Comparison of ENCODE assay signal across 8 mouse cellular contexts in the genomic region with DNA sequence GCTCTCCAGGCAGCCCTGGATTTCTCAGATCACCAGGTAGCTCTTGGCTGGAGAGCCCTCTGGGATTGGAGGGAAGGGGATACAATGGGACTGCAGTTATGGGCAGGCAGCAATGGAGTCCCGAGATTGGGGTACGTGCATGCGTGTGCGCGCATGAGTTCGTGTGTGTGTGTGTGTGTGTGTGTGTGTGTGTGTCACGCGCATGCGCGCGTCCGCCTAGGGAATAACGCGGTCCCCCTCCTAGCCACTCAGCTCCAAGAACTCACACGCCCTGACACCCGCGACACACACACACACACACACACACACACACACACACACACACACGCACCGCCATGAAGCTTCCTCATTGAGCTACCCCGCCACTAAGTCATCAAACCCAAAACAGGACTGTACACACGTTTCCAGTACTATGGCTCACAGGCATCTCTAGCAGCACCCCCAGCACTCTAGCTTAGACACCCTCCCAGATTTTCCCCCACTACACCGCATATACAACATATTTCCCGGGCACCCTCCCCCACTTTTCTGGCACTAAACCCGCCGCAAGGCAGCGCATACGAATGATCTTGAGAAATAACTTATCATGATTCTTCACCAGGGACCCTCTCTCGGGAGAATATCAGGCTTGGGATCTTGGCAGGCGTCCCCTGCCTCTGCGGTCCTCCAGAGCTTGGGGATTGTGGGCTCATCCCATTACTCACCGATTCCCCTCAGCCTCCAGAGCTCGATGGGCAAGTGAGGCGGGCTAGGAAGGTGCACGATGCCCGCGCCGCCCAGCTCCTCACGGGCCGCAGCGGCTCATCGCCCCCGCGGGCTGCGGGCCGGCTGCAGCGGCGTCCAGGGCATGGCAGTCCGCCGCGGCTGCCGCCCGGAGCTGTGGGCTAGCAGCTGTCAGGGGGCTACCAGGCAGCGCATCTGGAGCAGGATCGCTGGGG. TPM values are rescaled to one million over a fixed set of nuclear protein-coding genes. Genes with fewer than 3 reads are reported as not detected.
DNase-seq lines count a peak whose midpoint lies in the region; ATAC-seq and TF ChIP-seq lines count a peak whose summit lies in the region.

No protein-coding gene starts in this region.

- H3K27me3 ChIP-seq in embryonic facial prominence, embryonic 14.5 days (replicated peaks; ENCODE audit: control insufficient read depth, insufficient read depth, low read length) = peaks cover 19% of the 10 kb centered on the region
- peaks cover 43% of the 10 kb centered on the region for H3K27me3 ChIP-seq in heart, postnatal 0 days (ENCODE audit: control insufficient read depth, insufficient read depth, low read length)
- H3K27me3 ChIP-seq in midbrain, embryonic 14.5 days (ENCODE audit: control insufficient read depth, insufficient read depth, low read length) = no peaks in the 10 kb centered on the region

- no peak for TF ChIP-seq EP300 in heart, postnatal 0 days (IDR thresholded peaks at IDR 0.05; ENCODE audit: low read depth)

- peak; percentile 66 for ATAC-seq in embryonic facial prominence, embryonic 14.5 days (ENCODE audit: low read depth)
- 0 out of 2 replicates have a peak, but pooled peaks have one; percentile 33 for ATAC-seq in heart, postnatal 0 days (ENCODE audit: insufficient read depth, low read depth)
- ATAC-seq in midbrain, embryonic 14.5 days (ENCODE audit: low FRiP score, low TSS enrichment) = peak; percentile 85

- H3K27ac ChIP-seq in ES-E14 (ENCODE audit: insufficient read depth, low read depth, low read length, poor library complexity, severe bottlenecking) = no peak overlapping the region
- H3K27ac ChIP-seq in embryonic facial prominence, embryonic 14.5 days (replicated peaks; ENCODE audit: low read depth, low read length) = peak overlapping the region; percentile 75
- H3K27ac ChIP-seq in heart, postnatal 0 days (ENCODE audit: low read depth) = no peak overlapping the region
- H3K27ac ChIP-seq in midbrain, embryonic 14.5 days (replicated peaks; ENCODE audit: low read depth, low read length) = peak overlapping the region; percentile 88

- TF ChIP-seq CTCF in heart, postnatal 0 days (IDR thresholded peaks at IDR 0.05; ENCODE audit: low read depth) = no peak

- no peaks in the 10 kb centered on the region for H3K9me3 ChIP-seq in ES-E14 (ENCODE audit: control insufficient read depth, insufficient read depth, low read depth, low read length)
- no peaks in the 10 kb centered on the region for H3K9me3 ChIP-seq in embryonic facial prominence, embryonic 14.5 days (ENCODE audit: control insufficient read depth, low read length)
- no peaks in the 10 kb centered on the region for H3K9me3 ChIP-seq in heart, postnatal 0 days (replicated peaks; ENCODE audit: control insufficient read depth, low read length)
- no peaks in the 10 kb centered on the region for H3K9me3 ChIP-seq in midbrain, embryonic 14.5 days (ENCODE audit: control insufficient read depth, low read length)

- H3K4me2 ChIP-seq in embryonic facial prominence, embryonic 14.5 days (ENCODE audit: low read depth, low read length) = peak overlapping the region; percentile 99
- peak overlapping the region; percentile 91 for H3K4me2 ChIP-seq in heart, postnatal 0 days (ENCODE audit: low read depth, low read length)
- H3K4me2 ChIP-seq in midbrain, embryonic 14.5 days (ENCODE audit: low read length) = peak overlapping the region; percentile 96

- H3K36me3 ChIP-seq in ES-E14 (ENCODE audit: control insufficient read depth, insufficient read depth, low read length, poor library complexity, severe bottlenecking) = no peaks in the 10 kb centered on the region
- no peaks in the 10 kb centered on the region for H3K36me3 ChIP-seq in embryonic facial prominence, embryonic 14.5 days (ENCODE audit: control insufficient read depth, insufficient read depth, low read length)
- no peaks in the 10 kb centered on the region for H3K36me3 ChIP-seq in heart, postnatal 0 days (replicated peaks; ENCODE audit: control insufficient read depth, insufficient read depth, low read length)
- H3K36me3 ChIP-seq in midbrain, embryonic 14.5 days (ENCODE audit: control insufficient read depth, insufficient read depth, low read length) = no peaks in the 10 kb centered on the region

- peak overlapping the region; percentile 65 to 73 for H3K4me3 ChIP-seq in ES-E14 (ENCODE audit: insufficient read depth in 1 of 2, low read depth in 1 of 2, low read length in 2 of 2, poor library complexity in 1 of 2, severe bottlenecking in 1 of 2)
- H3K4me3 ChIP-seq in embryonic facial prominence, embryonic 14.5 days (ENCODE audit: low read depth, low read length) = peak overlapping the region; percentile 65
- H3K4me3 ChIP-seq in heart, postnatal 0 days (ENCODE audit: low read depth, low read length) = peak overlapping the region; percentile 52
- peak overlapping the region; percentile 80 for H3K4me3 ChIP-seq in midbrain, embryonic 14.5 days (replicated peaks; ENCODE audit: low read depth, low read length)

- peak; percentile 15 for DNase-seq in ES-E14 (ENCODE audit: low read depth, low spot score)
- peak; percentile 26 to 29 for DNase-seq in adrenal gland, postnatal 36 days
- peak; percentile 71 for DNase-seq in embryonic facial prominence, embryonic 14.5 days (ENCODE audit: low spot score)
- no peak for DNase-seq in heart, postnatal 0 days (ENCODE audit: low spot score)
- DNase-seq in left cerebral cortex, postnatal 10 days (ENCODE audit: extremely low spot score in 1 of 2, low spot score in 2 of 2) = peak; percentile 60 to 76
- peak; percentile 89 for DNase-seq in midbrain, embryonic 14.5 days
- peak; percentile 32 for DNase-seq in yolk sac, embryonic 10.5 days (ENCODE audit: low spot score)
- DNase-seq in thymus, postnatal 0 days (ENCODE audit: low spot score) = no peak

- intact Hi-C loops in left cerebral cortex, postnatal 10 days (cut with DNase I) = loop anchor here (5.0 kb wide), 2 partner anchors 105 to 125 kb away; no protein-coding TSS in a partner anchor

- peak overlapping the region; percentile 61 for H3K9ac ChIP-seq in ES-E14 (ENCODE audit: insufficient read depth, low read depth, low read length, poor library complexity, severe bottlenecking)
- H3K9ac ChIP-seq in embryonic facial prominence, embryonic 14.5 days (ENCODE audit: low read depth, low read length) = peak overlapping the region; percentile 77
- H3K9ac ChIP-seq in heart, postnatal 0 days (replicated peaks; ENCODE audit: low read depth, low read length) = peak overlapping the region; percentile 46
- H3K9ac ChIP-seq in midbrain, embryonic 14.5 days (replicated peaks; ENCODE audit: low read length) = peak overlapping the region; percentile 88

- in situ Hi-C loops in ES-E14 (cut with MboI; ENCODE audit: low sequenced_read_pairs in 2 of 2, unreplicated experiment in 2 of 2) = no loop called here

- 1% methylated on average over 41 of the region's 54 CpGs for WGBS in embryonic facial prominence, embryonic 14.5 days
- WGBS in heart, postnatal 0 days = 2% methylated on average over 54 of the region's 54 CpGs
- under 1% methylated on average over 54 of the region's 54 CpGs for WGBS in midbrain, embryonic 14.5 days

- H3K4me1 ChIP-seq in ES-E14 (ENCODE audit: control insufficient read depth in 2 of 2, insufficient read depth in 2 of 2, low read length in 2 of 2, poor library complexity in 1 of 2) = no peaks in the 10 kb centered on the region; a peak in 1 of 4 replicates
- H3K4me1 ChIP-seq in embryonic facial prominence, embryonic 14.5 days (ENCODE audit: control insufficient read depth, insufficient read depth, low read length) = no peaks in the 10 kb centered on the region
- H3K4me1 ChIP-seq in heart, postnatal 0 days (ENCODE audit: control insufficient read depth, insufficient read depth) = no peaks in the 10 kb centered on the region
- peaks cover 17% of the 10 kb centered on the region for H3K4me1 ChIP-seq in midbrain, embryonic 14.5 days (ENCODE audit: control insufficient read depth, insufficient read depth, low read length)

TF ChIP-seq in ES-E14, 5 proteins besides CTCF, POLR2A, EP300 and RAD21:
- no peak for TF ChIP-seq MAFK (IDR thresholded peaks at IDR 0.05; ENCODE audit: insufficient read depth, low read depth, low read length)
- no peak for TF ChIP-seq HCFC1 (IDR thresholded peaks at IDR 0.05; ENCODE audit: borderline replicate concordance, insufficient read depth, low read length)
- TF ChIP-seq CHD2 (IDR thresholded peaks at IDR 0.05; ENCODE audit: low read depth, low read length) = no peak

RNA-seq across cellular contexts. Expression of a gene that starts 0.8 kb away (rescaled TPM):
- 0.09 and 0.37 TPM in 2 replicates for total RNA-seq in ES-E14 (2012; rRNA removed)
- under 1 TPM; 0.43 to 0.72 TPM for total RNA-seq in adrenal gland, postnatal 36 days (2021)
- polyA plus RNA-seq in embryonic facial prominence, embryonic 14.5 days (2014; fragmentation: Nextera tagmentation; extraction: Ambion mirVana) = 4.8 and 7.7 TPM in 2 replicates
- 0.85 TPM in 1 of 2 replicates, not detected in the other for total RNA-seq in heart, postnatal 0 days (2014; rRNA removed; ENCODE audit: low replicate concordance)
- polyA plus RNA-seq in heart, postnatal 0 days (2015; fragmentation: Nextera tagmentation; extraction: Ambion mirVana) = 0.15 and 0.23 TPM in 2 replicates
- total RNA-seq in left cerebral cortex, postnatal 10 days (2021) = 10 to 100 TPM; 37.5 to 40.7 TPM
- polyA plus RNA-seq in midbrain, embryonic 14.5 days (2014; fragmentation: Nextera tagmentation; extraction: Ambion mirVana) = 6.1 and 6.8 TPM in 2 replicates
- 0.03 TPM in 1 of 2 replicates, not detected in the other for polyA plus RNA-seq in thymus, postnatal 0 days (2015; fragmentation: Nextera tagmentation; extraction: Ambion mirVana)

RNA-seq across cellular contexts. Expression of a gene that starts 47.1 kb away (rescaled TPM):
- total RNA-seq in ES-E14 (2012; rRNA removed) = 0.89 and 1.0 TPM in 2 replicates
- total RNA-seq in adrenal gland, postnatal 36 days (2021) = 1 to 10 TPM in 1 of 2 experiments, under 1 TPM in 1; 0.93 to 1.3 TPM
- 0.25 and 0.35 TPM in 2 replicates for polyA plus RNA-seq in embryonic facial prominence, embryonic 14.5 days (2014; fragmentation: Nextera tagmentation; extraction: Ambion mirVana)
- total RNA-seq in heart, postnatal 0 days (2014; rRNA removed; ENCODE audit: low replicate concordance) = not detected in 2 replicates
- polyA plus RNA-seq in heart, postnatal 0 days (2015; fragmentation: Nextera tagmentation; extraction: Ambion mirVana) = 0.05 and 0.07 TPM in 2 replicates
- 1 to 10 TPM; 1.2 TPM for total RNA-seq in left cerebral cortex, postnatal 10 days (2021)
- 0.32 and 0.39 TPM in 2 replicates for polyA plus RNA-seq in midbrain, embryonic 14.5 days (2014; fragmentation: Nextera tagmentation; extraction: Ambion mirVana)
- 0.15 and 0.39 TPM in 2 replicates for polyA plus RNA-seq in thymus, postnatal 0 days (2015; fragmentation: Nextera tagmentation; extraction: Ambion mirVana)

Comparison
In these comparisons a context has a peak if more than half of its experiments do, and no peak if none do; other contexts are left out.
1. DNase-seq: peak in ES-E14 (single experiment), adrenal gland, postnatal 36 days (2 of 2), embryonic facial prominence, embryonic 14.5 days (single experiment), left cerebral cortex, postnatal 10 days (2 of 2), midbrain, embryonic 14.5 days (single experiment) and yolk sac, embryonic 10.5 days (single experiment); none in heart, postnatal 0 days (single experiment) and thymus, postnatal 0 days (single experiment).
2. H3K27ac ChIP-seq: peak in embryonic facial prominence, embryonic 14.5 days (single experiment) and midbrain, embryonic 14.5 days (single experiment); none in ES-E14 (single experiment) and heart, postnatal 0 days (single experiment).
3. ATAC-seq: peak in every context shown above with its lines; median percentile 85 in midbrain, embryonic 14.5 days; 66 in embryonic facial prominence, embryonic 14.5 days; 33 in heart, postnatal 0 days.
4. RNA of a gene that starts 0.8 kb away (total RNA-seq): 37.5 to 40.7 TPM in left cerebral cortex, postnatal 10 days; 0.43 to 0.72 TPM in adrenal gland, postnatal 36 days, 0.09 to 0.37 TPM in ES-E14 and 0.85 TPM in heart, postnatal 0 days; every median in the first group is over 10 times any median in the second.
5. Peak in every context shown above with its lines, with median percentiles within 50 percentile points of each other: H3K4me3 ChIP-seq, H3K9ac ChIP-seq and H3K4me2 ChIP-seq.